13 mouse cellular contexts compared by ENCODE assay signal in the genomic region with DNA sequence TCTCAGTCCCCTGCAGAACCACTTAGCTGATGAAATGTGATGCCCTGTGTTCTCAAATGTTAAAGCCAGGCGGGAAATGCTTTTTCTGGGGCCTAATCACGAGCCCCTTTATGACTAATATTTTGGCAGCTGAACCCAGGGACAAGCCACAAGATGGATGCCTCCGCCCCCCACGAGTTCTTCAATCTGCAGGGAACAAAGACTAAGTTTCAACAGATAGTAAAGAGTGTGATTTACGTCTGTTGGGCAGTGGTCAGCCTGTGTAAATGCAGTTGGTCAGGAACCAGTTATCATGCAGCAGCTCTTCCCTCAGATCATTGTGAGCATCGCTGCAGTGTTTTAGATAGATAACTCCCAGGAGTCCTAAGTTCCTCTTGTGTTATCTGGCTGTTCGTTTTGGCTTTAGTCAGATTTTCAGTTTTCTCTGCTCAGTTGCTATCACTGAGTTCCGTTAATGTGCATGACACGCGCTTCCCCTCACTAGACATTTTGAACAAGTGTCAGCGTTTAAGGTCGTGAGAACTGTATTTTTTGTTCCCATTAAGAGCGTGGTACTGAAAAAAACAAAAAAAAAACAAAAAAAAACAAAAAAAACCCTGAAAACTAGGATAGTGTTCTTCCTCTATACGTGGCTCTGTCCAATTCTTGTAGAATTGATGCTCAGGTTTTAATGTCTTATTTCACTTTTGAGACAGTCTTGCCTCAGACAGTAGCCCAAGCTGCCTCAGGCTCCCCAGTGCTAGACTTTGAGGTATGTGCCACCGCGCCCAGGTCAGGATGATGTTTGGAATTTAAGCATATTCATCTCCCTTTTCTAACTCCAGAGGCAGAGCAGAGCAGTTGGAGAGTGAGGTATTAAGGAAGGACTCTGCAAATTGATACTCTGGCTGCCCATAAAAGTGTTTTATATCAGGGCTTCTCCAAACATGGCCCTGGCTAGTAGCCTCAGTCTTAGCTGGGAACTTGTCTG. TPM values are rescaled to one million over a fixed set of nuclear protein-coding genes. Genes with fewer than 3 reads are reported as not detected.
DNase-seq lines count a peak whose midpoint lies in the region; ATAC-seq and TF ChIP-seq lines count a peak whose summit lies in the region.
"Had no signal": no experiment of that assay in that cellular context is flagged by ENCODE, and none has a peak within 500 bp of the region (broad histone marks: within the 10 kb centered on the region; RNA-seq: fewer than 3 reads in every experiment).

No protein-coding gene starts in this region.

- no peaks in the 10 kb centered on the region for H3K79me2 ChIP-seq in myocyte (ENCODE audit: control insufficient read depth, insufficient read depth)

- H3K4me3 ChIP-seq in lung, embryonic 16.5 days (ENCODE audit: low read length), result no peak overlapping the region
- no peak overlapping the region for H3K4me3 ChIP-seq in myocyte
- H3K4me3 ChIP-seq: heart, adult 2 months; left cerebral cortex, adult 2 months had no signal

- no peaks in the 10 kb centered on the region for H3K36me3 ChIP-seq in lung, embryonic 16.5 days (ENCODE audit: control insufficient read depth, insufficient read depth, low read length)
- no peaks in the 10 kb centered on the region for H3K36me3 ChIP-seq in myocyte (ENCODE audit: control insufficient read depth, insufficient read depth)

- WGBS in lung, embryonic 16.5 days, result 49% methylated on average over 16 of the region's 16 CpGs

- H3K27ac ChIP-seq in lung, embryonic 16.5 days (ENCODE audit: low read length), result no peak overlapping the region
- H3K27ac ChIP-seq: heart, adult 2 months; left cerebral cortex, adult 2 months; stomach, postnatal 0 days had no signal

- H3ac ChIP-seq in myocyte (ENCODE audit: control insufficient read depth, insufficient read length), result no peak overlapping the region

- no peak for ATAC-seq in lung, embryonic 16.5 days (ENCODE audit: low read depth)
- ATAC-seq: inflammation-experienced regulatory T-cells, adult 6 months had no signal

- H3K9me3 ChIP-seq in lung, embryonic 16.5 days (ENCODE audit: control insufficient read depth, low read length), result no peaks in the 10 kb centered on the region

- H3K4me2 ChIP-seq in lung, embryonic 16.5 days (ENCODE audit: low read depth, low read length), result no peak overlapping the region
- peak overlapping the region; percentile 52 for H3K4me2 ChIP-seq in myocyte (ENCODE audit: low read depth)

- DNase-seq in adrenal gland, postnatal 10 days, result peak; percentile 50
- DNase-seq in adrenal gland, adult 8-10 months, result no peak
- DNase-seq in lung, postnatal 14 days, result no peak
- peak; percentile 40 to 42 for DNase-seq in heart, postnatal 10 days
- DNase-seq in right cerebral cortex, adult 2 months (ENCODE audit: low spot score in 2 of 2), result no peak
- no peak for DNase-seq in spleen, postnatal 4 days (ENCODE audit: low spot score in 2 of 2)
- DNase-seq: retina, postnatal 1 day had no signal

- intact Hi-C loops in heart, postnatal 10 days (cut with DNase I), result no loop called here

- peak overlapping the region; percentile 32; the same call in 1 of the 2 replicates for H3K9ac ChIP-seq in lung, embryonic 16.5 days (ENCODE audit: low read length)

- 0 out of 2 replicates have a peak, but pooled peaks cover 8% of the 10 kb centered on the region for H3K4me1 ChIP-seq in lung, embryonic 16.5 days (replicated peaks; ENCODE audit: control insufficient read depth, insufficient read depth, low read length)

- TF ChIP-seq POLR2A in myocyte (IDR thresholded peaks at IDR 0.05; ENCODE audit: insufficient read length, low read depth), result no peak

- H3K27me3 ChIP-seq in lung, embryonic 16.5 days (ENCODE audit: control insufficient read depth, insufficient read depth, low read depth, low read length), result no peaks in the 10 kb centered on the region
- H3K27me3 ChIP-seq in myocyte (ENCODE audit: control insufficient read depth, insufficient read depth, insufficient read length), result no peaks in the 10 kb centered on the region

TF ChIP-seq in myocyte, 11 proteins besides CTCF, POLR2A, EP300 and RAD21:
- TF ChIP-seq CEBPB (IDR thresholded peaks at IDR 0.05; ENCODE audit: insufficient read depth, poor library complexity, severe bottlenecking), result no peak
- TF ChIP-seq MYOG (IDR thresholded peaks at IDR 0.05; ENCODE audit: control insufficient read depth in 1 of 3, insufficient read depth in 1 of 3, insufficient read length in 2 of 3, low read depth in 2 of 3), result no peak
- no peak for TF ChIP-seq TCF12 (IDR thresholded peaks at IDR 0.05; ENCODE audit: insufficient read depth, poor library complexity, severe bottlenecking)
- no peak for TF ChIP-seq SRF (IDR thresholded peaks at IDR 0.05; ENCODE audit: control insufficient read depth, insufficient read length, low read depth)
- TF ChIP-seq USF1 (IDR thresholded peaks at IDR 0.05; ENCODE audit: low read depth), result peak; percentile 44
- TF ChIP-seq E2F4 (IDR thresholded peaks at IDR 0.05; ENCODE audit: insufficient read depth), result peak; percentile 33

RNA-seq across cellular contexts. Expression of a gene that starts 19.9 kb away (rescaled TPM):
- 10 to 100 TPM in 1 of 2 experiments, 1 to 10 TPM in 1; 9.9 to 13.8 TPM for total RNA-seq in adrenal gland, postnatal 10 days (2021)
- 10 to 100 TPM; 18.4 to 53.4 (median 36.3) TPM for total RNA-seq in adrenal gland, adult 8-10 months (2022)
- polyA plus RNA-seq in lung, embryonic 16.5 days (2015; fragmentation: Nextera tagmentation; extraction: Ambion mirVana), result 4.2 TPM in 2 replicates
- 1 to 10 TPM; 3.0 to 5.3 TPM for total RNA-seq in heart, postnatal 10 days (2021)
- 0.74 TPM for polyA plus RNA-seq in myocyte (2012; fragmentation: generic; extraction: Trizol)
- polyA plus RNA-seq: inflammation-experienced regulatory T-cells, adult 6 months had no signal

RNA-seq across cellular contexts. Expression of a gene that starts 32.6 kb away (rescaled TPM):
- total RNA-seq in adrenal gland, postnatal 10 days (2021), result 100 to 1,000 TPM; 124 to 131 TPM
- total RNA-seq in adrenal gland, adult 8-10 months (2022), result 100 to 1,000 TPM; 134 to 174 (median 151) TPM
- polyA plus RNA-seq in lung, embryonic 16.5 days (2015; fragmentation: Nextera tagmentation; extraction: Ambion mirVana), result 70.5 and 82.9 TPM in 2 replicates
- 100 to 1,000 TPM; 105 to 107 TPM for total RNA-seq in heart, postnatal 10 days (2021)
- polyA plus RNA-seq in myocyte (2012; fragmentation: generic; extraction: Trizol), result 20.6 TPM

Comparison
In these comparisons a context has a peak if more than half of its experiments do, and no peak if none do; other contexts are left out.
1. DNase-seq: peak in adrenal gland, postnatal 10 days (single experiment) and heart, postnatal 10 days (2 of 2); none in adrenal gland, adult 8-10 months (single experiment), lung, postnatal 14 days (single experiment), right cerebral cortex, adult 2 months (0 of 2) and spleen, postnatal 4 days (0 of 2).